In the genomic region with DNA sequence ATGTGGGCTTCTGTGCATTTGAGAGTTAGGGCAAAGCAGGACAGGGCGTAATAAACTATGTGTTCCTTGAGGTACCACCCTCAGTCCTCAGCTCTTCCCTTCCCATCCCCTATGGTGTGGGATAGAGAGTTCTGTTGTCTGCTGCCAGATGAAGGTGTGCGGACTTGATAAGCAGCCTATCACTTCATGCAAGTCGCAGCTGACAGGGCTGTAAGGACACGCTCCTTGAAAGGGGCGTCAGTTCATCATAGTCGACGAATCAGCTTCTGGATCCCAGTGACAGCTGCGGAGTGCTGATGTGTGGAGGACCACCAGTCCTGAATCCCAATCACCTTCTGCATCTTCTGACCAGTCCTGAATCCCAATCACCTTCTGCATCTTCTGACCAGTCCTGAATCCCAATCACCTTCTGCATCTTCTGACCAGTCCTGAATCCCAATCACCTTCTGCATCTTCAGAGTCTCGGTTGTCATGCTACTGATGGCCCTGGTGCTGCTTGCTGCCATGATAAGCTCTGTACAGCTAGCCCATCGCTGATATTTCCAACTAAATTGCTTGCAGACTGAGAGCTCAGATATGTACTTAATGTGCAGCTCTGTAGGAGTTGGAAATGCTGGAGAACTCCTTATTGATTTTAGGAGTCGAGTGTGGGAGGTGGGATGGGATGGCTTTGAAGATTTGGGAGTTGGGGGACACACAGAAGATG, we compare ENCODE assay signal across 14 mouse cellular contexts. TPM values are rescaled to one million over a fixed set of nuclear protein-coding genes. Genes with fewer than 3 reads are reported as not detected.
DNase-seq lines count a peak whose midpoint lies in the region; ATAC-seq and TF ChIP-seq lines count a peak whose summit lies in the region.
"Had no signal": no experiment of that assay in that cellular context is flagged by ENCODE, and none has a peak within 500 bp of the region (broad histone marks: within the 10 kb centered on the region; RNA-seq: fewer than 3 reads in every experiment).

No protein-coding gene starts in this region.

- no peak for TF ChIP-seq EP300 in stomach, postnatal 0 days (optimal IDR thresholded peaks at IDR 0.05)

- 86% methylated on average over 11 of the region's 11 CpGs for WGBS in hindbrain, embryonic 16.5 days
- WGBS in hindbrain, embryonic 12.5 days: 79% methylated on average over 11 of the region's 11 CpGs
- 80% methylated on average over 11 of the region's 11 CpGs for WGBS in stomach, embryonic 14.5 days
- 85% methylated on average over 11 of the region's 11 CpGs for WGBS in stomach, postnatal 0 days
- 26% methylated on average over 11 of the region's 11 CpGs for WGBS in liver, embryonic 13.5 days (ENCODE audit: insufficient replicate concordance)
- 79% methylated on average over 11 of the region's 11 CpGs for WGBS in stomach, embryonic 16.5 days

- no peaks in the 10 kb centered on the region for H3K27me3 ChIP-seq in hindbrain, embryonic 16.5 days (replicated peaks; ENCODE audit: control insufficient read depth, insufficient read depth, low read length)
- H3K27me3 ChIP-seq in hindbrain, embryonic 12.5 days: no peaks in the 10 kb centered on the region
- no peaks in the 10 kb centered on the region for H3K27me3 ChIP-seq in stomach, embryonic 14.5 days (ENCODE audit: control insufficient read depth, insufficient read depth, low read length)
- H3K27me3 ChIP-seq in stomach, postnatal 0 days (ENCODE audit: control insufficient read depth, insufficient read depth, low read length): no peaks in the 10 kb centered on the region
- 0 out of 2 replicates have a peak, but pooled peaks cover 5% of the 10 kb centered on the region for H3K27me3 ChIP-seq in liver, embryonic 13.5 days
- no peaks in the 10 kb centered on the region for H3K27me3 ChIP-seq in stomach, embryonic 16.5 days (ENCODE audit: control insufficient read depth, insufficient read depth, low read length)

- H3K4me2 ChIP-seq in hindbrain, embryonic 16.5 days (ENCODE audit: low read length): no peak overlapping the region
- H3K4me2 ChIP-seq in hindbrain, embryonic 12.5 days (replicated peaks): no peak overlapping the region
- no peak overlapping the region for H3K4me2 ChIP-seq in stomach, embryonic 14.5 days (replicated peaks; ENCODE audit: low read depth, low read length)
- H3K4me2 ChIP-seq in stomach, postnatal 0 days (replicated peaks; ENCODE audit: low read depth): no peak overlapping the region
- peak overlapping the region; percentile 63 for H3K4me2 ChIP-seq in liver, embryonic 13.5 days
- H3K4me2 ChIP-seq in stomach, embryonic 16.5 days (ENCODE audit: low read depth, low read length): no peak overlapping the region

- ATAC-seq in hindbrain, embryonic 16.5 days: peak; percentile 56; the same call in 1 of the 2 replicates
- ATAC-seq in hindbrain, embryonic 12.5 days (ENCODE audit: low FRiP score): no peak
- ATAC-seq in stomach, embryonic 14.5 days (ENCODE audit: insufficient number of reproducible peaks, insufficient read depth, low FRiP score, low read depth): peak; percentile 83; the same call in 1 of the 2 replicates
- ATAC-seq in stomach, postnatal 0 days (ENCODE audit: low FRiP score, low TSS enrichment): no peak
- ATAC-seq in liver, embryonic 13.5 days (ENCODE audit: low read depth): peak; percentile 97
- peak; percentile 27; the same call in 1 of the 2 replicates for ATAC-seq in stomach, embryonic 16.5 days (ENCODE audit: insufficient read depth, low FRiP score)

- no peaks in the 10 kb centered on the region for H3K36me3 ChIP-seq in hindbrain, embryonic 16.5 days (ENCODE audit: control insufficient read depth, insufficient read depth, low read length)
- no peaks in the 10 kb centered on the region for H3K36me3 ChIP-seq in hindbrain, embryonic 12.5 days
- H3K36me3 ChIP-seq in stomach, embryonic 14.5 days (ENCODE audit: control insufficient read depth, insufficient read depth, low read length): no peaks in the 10 kb centered on the region
- no peaks in the 10 kb centered on the region for H3K36me3 ChIP-seq in stomach, postnatal 0 days (ENCODE audit: control insufficient read depth, insufficient read depth, low read length)
- no peaks in the 10 kb centered on the region for H3K36me3 ChIP-seq in liver, embryonic 13.5 days
- no peaks in the 10 kb centered on the region for H3K36me3 ChIP-seq in stomach, embryonic 16.5 days (ENCODE audit: control insufficient read depth, insufficient read depth, low read length)

- TF ChIP-seq CTCF in stomach, postnatal 0 days (IDR thresholded peaks at IDR 0.05; ENCODE audit: low read depth): no peak

- DNase-seq in stomach, postnatal 0 days (ENCODE audit: low spot score): no peak
- peak; percentile 82 for DNase-seq in liver, embryonic 13.5 days
- DNase-seq in ovary, adult 18-20 months (ENCODE audit: low spot score): no peak
- no peak for DNase-seq in left cerebral cortex, postnatal 10 days (ENCODE audit: extremely low spot score in 1 of 2, low spot score in 2 of 2)
- DNase-seq: adrenal gland, postnatal 14 days; cerebellum, adult 9-11 months; heart, postnatal 36 days; kidney, postnatal 36 days; lung, postnatal 10 days had no signal

- no peak overlapping the region for H3K9ac ChIP-seq in hindbrain, embryonic 16.5 days (ENCODE audit: low read depth, low read length)
- H3K9ac ChIP-seq in hindbrain, embryonic 12.5 days: no peak overlapping the region
- no peak overlapping the region for H3K9ac ChIP-seq in stomach, embryonic 14.5 days (replicated peaks; ENCODE audit: low read depth, low read length)
- H3K9ac ChIP-seq in stomach, postnatal 0 days (ENCODE audit: low read length): no peak overlapping the region
- H3K9ac ChIP-seq in liver, embryonic 13.5 days: peak overlapping the region; percentile 64
- H3K9ac ChIP-seq in stomach, embryonic 16.5 days (ENCODE audit: low read length): no peak overlapping the region

- intact Hi-C loops in left cerebral cortex, postnatal 10 days (cut with DNase I): no loop called here

- H3K4me3 ChIP-seq in hindbrain, embryonic 16.5 days (ENCODE audit: low read length): no peak overlapping the region
- no peak overlapping the region for H3K4me3 ChIP-seq in hindbrain, embryonic 12.5 days
- no peak overlapping the region for H3K4me3 ChIP-seq in stomach, embryonic 14.5 days (ENCODE audit: low read depth, low read length)
- no peak overlapping the region for H3K4me3 ChIP-seq in stomach, postnatal 0 days (ENCODE audit: low read depth, low read length)
- H3K4me3 ChIP-seq in liver, embryonic 13.5 days (replicated peaks): peak overlapping the region; percentile 35
- no peak overlapping the region for H3K4me3 ChIP-seq in stomach, embryonic 16.5 days (replicated peaks; ENCODE audit: low read length)
- H3K4me3 ChIP-seq: myocyte had no signal

- no peaks in the 10 kb centered on the region for H3K9me3 ChIP-seq in hindbrain, embryonic 16.5 days (ENCODE audit: control insufficient read depth, low read length)
- H3K9me3 ChIP-seq in hindbrain, embryonic 12.5 days (replicated peaks): no peaks in the 10 kb centered on the region
- H3K9me3 ChIP-seq in stomach, embryonic 14.5 days (ENCODE audit: control insufficient read depth, low read depth, low read length): no peaks in the 10 kb centered on the region
- no peaks in the 10 kb centered on the region for H3K9me3 ChIP-seq in stomach, postnatal 0 days (ENCODE audit: control insufficient read depth, low read length)
- H3K9me3 ChIP-seq in liver, embryonic 13.5 days (replicated peaks): no peaks in the 10 kb centered on the region
- no peaks in the 10 kb centered on the region for H3K9me3 ChIP-seq in stomach, embryonic 16.5 days (replicated peaks; ENCODE audit: control insufficient read depth, low read length)

- no peaks in the 10 kb centered on the region for H3K4me1 ChIP-seq in hindbrain, embryonic 16.5 days (ENCODE audit: control insufficient read depth, insufficient read depth, low read depth, low read length)
- no peaks in the 10 kb centered on the region for H3K4me1 ChIP-seq in hindbrain, embryonic 12.5 days
- no peaks in the 10 kb centered on the region for H3K4me1 ChIP-seq in stomach, embryonic 14.5 days (ENCODE audit: control insufficient read depth, insufficient read depth, low read length)
- H3K4me1 ChIP-seq in stomach, postnatal 0 days (replicated peaks; ENCODE audit: control insufficient read depth, insufficient read depth): no peaks in the 10 kb centered on the region
- peaks cover 77% of the 10 kb centered on the region for H3K4me1 ChIP-seq in liver, embryonic 13.5 days (replicated peaks)
- 0 out of 2 replicates have a peak, but pooled peaks cover 6% of the 10 kb centered on the region for H3K4me1 ChIP-seq in stomach, embryonic 16.5 days (ENCODE audit: control insufficient read depth, insufficient read depth, low read length)

- no peak overlapping the region for H3K27ac ChIP-seq in hindbrain, embryonic 16.5 days (ENCODE audit: low read depth, low read length)
- no peak overlapping the region for H3K27ac ChIP-seq in hindbrain, embryonic 12.5 days
- no peak overlapping the region for H3K27ac ChIP-seq in stomach, embryonic 14.5 days (ENCODE audit: low read length)
- no peak overlapping the region for H3K27ac ChIP-seq in stomach, postnatal 0 days (replicated peaks)
- H3K27ac ChIP-seq in liver, embryonic 13.5 days: peak overlapping the region; percentile 95
- H3K27ac ChIP-seq in stomach, embryonic 16.5 days (ENCODE audit: low read length): no peak overlapping the region

RNA-seq across cellular contexts. Expression of a gene that starts 59.9 kb away (rescaled TPM):
- polyA plus RNA-seq in hindbrain, embryonic 16.5 days (2015; fragmentation: Nextera tagmentation; extraction: Ambion mirVana): 48.6 and 49.6 TPM in 2 replicates
- 28.9 and 33.3 TPM in 2 replicates for polyA plus RNA-seq in hindbrain, embryonic 12.5 days (2016; fragmentation: Nextera tagmentation; extraction: Ambion mirVana)
- 12.2 and 12.9 TPM in 2 replicates for polyA plus RNA-seq in stomach, embryonic 14.5 days (2014; fragmentation: Nextera tagmentation; extraction: Ambion mirVana)
- 4.9 and 5.0 TPM in 2 replicates for polyA plus RNA-seq in stomach, postnatal 0 days (2015; fragmentation: Nextera tagmentation; extraction: Ambion mirVana)
- polyA plus RNA-seq in liver, embryonic 13.5 days (2015; fragmentation: Nextera tagmentation; extraction: Ambion mirVana): 3.1 and 4.1 TPM in 2 replicates
- 11.6 and 11.9 TPM in 2 replicates for polyA plus RNA-seq in stomach, embryonic 16.5 days (2015; fragmentation: Nextera tagmentation; extraction: Ambion mirVana)
- 10 to 100 TPM; 45.7 to 47.2 TPM for total RNA-seq in left cerebral cortex, postnatal 10 days (2021)

Comparison
In these comparisons a context has a peak if more than half of its experiments do, and no peak if none do; other contexts are left out.
1. ATAC-seq: peak in hindbrain, embryonic 16.5 days (single experiment), stomach, embryonic 14.5 days (single experiment), liver, embryonic 13.5 days (single experiment) and stomach, embryonic 16.5 days (single experiment); none in hindbrain, embryonic 12.5 days (single experiment) and stomach, postnatal 0 days (single experiment).